Mouse (Mus musculus): ENCODE results near the gene Casc3. TPM values are rescaled to one million over a fixed set of nuclear protein-coding genes. Genes with fewer than 3 reads are reported as not detected.

Gene Casc3
- polyA plus RNA-seq, 1 experiment = 36.7 TPM

- TF ChIP-seq POLR2A (IDR thresholded peaks at IDR 0.05; ENCODE audit: low read depth, low read length) = no peak
- TF ChIP-seq CTCF (IDR thresholded peaks at IDR 0.05; ENCODE audit: borderline replicate concordance, insufficient read depth, low read length) = no peak
- no peak overlapping the region for H3K27ac ChIP-seq (ENCODE audit: insufficient read depth, low read length)
- no peak overlapping the region for H3K4me3 ChIP-seq (ENCODE audit: insufficient read depth, low read length)
- H3K4me1 ChIP-seq (ENCODE audit: control insufficient read depth, insufficient read depth, low read length) = peaks cover 18% of the 10 kb centered on the region
Measured at GRCm38 (mm10) chr11:98781851-98782512, 22.7 kb upstream of the Casc3 start.

GRCm38 (mm10) chr11:98782651-98783235 is 22.0 kb upstream of the Casc3 start:
- peak overlapping the region; percentile 94 for H3K27ac ChIP-seq (ENCODE audit: insufficient read depth, low read length)
- peaks cover 18% of the 10 kb centered on the region for H3K4me1 ChIP-seq (ENCODE audit: control insufficient read depth, insufficient read depth, low read length)
- TF ChIP-seq POLR2A (IDR thresholded peaks at IDR 0.05; ENCODE audit: low read depth, low read length) (no peak), CTCF (IDR thresholded peaks at IDR 0.05; ENCODE audit: borderline replicate concordance, insufficient read depth, low read length) (no peak)
- 0 out of 2 replicates have a peak overlapping the region, but pooled peaks have one; percentile 0 for H3K4me3 ChIP-seq (ENCODE audit: insufficient read depth, low read length)

- Histone ChIP-seq H3K4me3 (ENCODE audit: insufficient read depth, low read length) (0 out of 2 replicates have a peak overlapping the region, but pooled peaks have one; percentile 0), H3K27ac (ENCODE audit: insufficient read depth, low read length) (peak overlapping the region; percentile 94), H3K4me1 (ENCODE audit: control insufficient read depth, insufficient read depth, low read length) (peaks cover 18% of the 10 kb centered on the region)
- TF ChIP-seq POLR2A (IDR thresholded peaks at IDR 0.05; ENCODE audit: low read depth, low read length) = peak; percentile 72
- no peak for TF ChIP-seq CTCF (IDR thresholded peaks at IDR 0.05; ENCODE audit: borderline replicate concordance, insufficient read depth, low read length)
Measured at GRCm38 (mm10) chr11:98783236-98783696, 21.4 kb upstream of the Casc3 start.

- Histone ChIP-seq H3K4me3 (ENCODE audit: insufficient read depth, low read length) (no peak overlapping the region), H3K27ac (ENCODE audit: insufficient read depth, low read length) (peak overlapping the region; percentile 86), H3K4me1 (ENCODE audit: control insufficient read depth, insufficient read depth, low read length) (peaks cover 18% of the 10 kb centered on the region)
- no peak for TF ChIP-seq POLR2A (IDR thresholded peaks at IDR 0.05; ENCODE audit: low read depth, low read length)
- TF ChIP-seq CTCF (IDR thresholded peaks at IDR 0.05; ENCODE audit: borderline replicate concordance, insufficient read depth, low read length) = no peak
Measured at GRCm38 (mm10) chr11:98784139-98784538, 20.6 kb upstream of the Casc3 start.

- TF ChIP-seq CTCF (IDR thresholded peaks at IDR 0.05; ENCODE audit: borderline replicate concordance, insufficient read depth, low read length) = no peak
- no peak for TF ChIP-seq POLR2A (IDR thresholded peaks at IDR 0.05; ENCODE audit: low read depth, low read length)
- Histone ChIP-seq H3K4me1 (ENCODE audit: control insufficient read depth, insufficient read depth, low read length) (peaks cover 18% of the 10 kb centered on the region), H3K4me3 (ENCODE audit: insufficient read depth, low read length) (no peak overlapping the region), H3K27ac (ENCODE audit: insufficient read depth, low read length) (peak overlapping the region; percentile 88)
Measured at GRCm38 (mm10) chr11:98785214-98785613, 19.5 kb upstream of the Casc3 start.

GRCm38 (mm10) chr11:98785772-98786281 is 18.9 kb upstream of the Casc3 start:
- H3K4me3 ChIP-seq (ENCODE audit: insufficient read depth, low read length) = no peak overlapping the region
- H3K27ac ChIP-seq (ENCODE audit: insufficient read depth, low read length) = peak overlapping the region; percentile 88
- peaks cover 18% of the 10 kb centered on the region for H3K4me1 ChIP-seq (ENCODE audit: control insufficient read depth, insufficient read depth, low read length)
- peak; percentile 54; the same call in 1 of the 2 replicates for TF ChIP-seq CTCF (IDR thresholded peaks at IDR 0.05; ENCODE audit: borderline replicate concordance, insufficient read depth, low read length)
- TF ChIP-seq POLR2A (IDR thresholded peaks at IDR 0.05; ENCODE audit: low read depth, low read length) = 0 out of 2 replicates have a peak, but pooled peaks have one; percentile 16

GRCm38 (mm10) chr11:98786359-98787214 is 18.1 kb upstream of the Casc3 start:
- H3K4me1 ChIP-seq (ENCODE audit: control insufficient read depth, insufficient read depth, low read length) = peaks cover 18% of the 10 kb centered on the region
- TF ChIP-seq POLR2A (IDR thresholded peaks at IDR 0.05; ENCODE audit: low read depth, low read length) = no peak
- TF ChIP-seq CTCF (IDR thresholded peaks at IDR 0.05; ENCODE audit: borderline replicate concordance, insufficient read depth, low read length) = peak; percentile 48; the same call in 1 of the 2 replicates
- H3K4me3 ChIP-seq (ENCODE audit: insufficient read depth, low read length) = no peak overlapping the region
- H3K27ac ChIP-seq (ENCODE audit: insufficient read depth, low read length) = peak overlapping the region; percentile 88

GRCm38 (mm10) chr11:98787229-98787628 is 17.5 kb upstream of the Casc3 start:
- peaks cover 18% of the 10 kb centered on the region for H3K4me1 ChIP-seq (ENCODE audit: control insufficient read depth, insufficient read depth, low read length)
- no peak for TF ChIP-seq CTCF (IDR thresholded peaks at IDR 0.05; ENCODE audit: borderline replicate concordance, insufficient read depth, low read length)
- TF ChIP-seq POLR2A (IDR thresholded peaks at IDR 0.05; ENCODE audit: low read depth, low read length) = no peak
- H3K4me3 ChIP-seq (ENCODE audit: insufficient read depth, low read length) = no peak overlapping the region
- H3K27ac ChIP-seq (ENCODE audit: insufficient read depth, low read length) = peak overlapping the region; percentile 38; the same call in 1 of the 2 replicates

GRCm38 (mm10) chr11:98787691-98788090 is 17.0 kb upstream of the Casc3 start:
- Histone ChIP-seq H3K4me3 (ENCODE audit: insufficient read depth, low read length) (no peak overlapping the region), H3K4me1 (ENCODE audit: control insufficient read depth, insufficient read depth, low read length) (peaks cover 15% of the 10 kb centered on the region), H3K27ac (ENCODE audit: insufficient read depth, low read length) (no peak overlapping the region)
- no peak for TF ChIP-seq CTCF (IDR thresholded peaks at IDR 0.05; ENCODE audit: borderline replicate concordance, insufficient read depth, low read length)
- TF ChIP-seq POLR2A (IDR thresholded peaks at IDR 0.05; ENCODE audit: low read depth, low read length) = no peak

Measured in embryonic fibroblast, embryonic 13.5 days (primary cell).